Mouse (Mus musculus): ENCODE results near the gene Krtdap.

DNA sequence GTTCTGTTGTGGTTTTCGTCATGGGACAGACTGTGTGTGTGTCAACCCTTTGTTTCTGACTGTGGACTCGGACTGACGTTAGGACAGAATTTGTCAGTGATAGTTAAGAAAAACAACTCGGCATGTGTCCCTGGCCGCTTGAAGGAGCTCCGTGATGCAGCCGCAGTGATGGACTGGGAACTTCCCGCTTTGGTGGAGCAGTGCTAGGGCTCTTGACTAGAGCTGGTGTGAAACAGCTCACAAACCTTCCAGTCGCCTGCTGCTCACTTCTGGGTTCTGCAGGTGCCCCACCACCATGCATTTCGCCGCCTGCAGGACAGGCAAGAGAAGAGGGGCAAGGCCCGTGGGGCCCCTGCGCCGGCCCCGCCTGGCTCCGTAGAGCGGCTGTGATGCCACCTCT lies 44.6 kb downstream of the Krtdap start:
- TF ChIP-seq ZC3H11A (IDR thresholded peaks at IDR 0.05; ENCODE audit: borderline replicate concordance, low read depth, low read length) = no peak
- TF ChIP-seq HCFC1 (IDR thresholded peaks at IDR 0.05; ENCODE audit: borderline replicate concordance, insufficient read depth, low read length) = no peak
- no peak for TF ChIP-seq CHD2 (IDR thresholded peaks at IDR 0.05; ENCODE audit: low read depth, low read length)
- no peak for TF ChIP-seq MAFK (IDR thresholded peaks at IDR 0.05; ENCODE audit: insufficient read depth, low read depth, low read length)
